Mouse (Mus musculus) lung, embryonic 14.5 days (tissue): Measurements from ENCODE around the gene Map2k3. TPM values are rescaled to one million over a fixed set of nuclear protein-coding genes. Genes with fewer than 3 reads are reported as not detected.

Source experiments
- ATAC-seq: fragments of 200-750 bp; cut with Nextera tagmentation; 2 replicates; pipeline ENCODE4 v1.8.0; 2017; ENCODE audit warnings: mild to moderate bottlenecking, moderate TSS enrichment, moderate library complexity; ENCODE audit not compliant: insufficient read depth
- DNase-seq: peaks from one replicate; pipeline ENCODE4 v3.0.0-alpha.2; 2015
- H3K27ac ChIP-seq: fragments of 300-500 bp; sonication (generic); 2 replicates; pipeline ENCODE4 v1.5.1; 2014; ENCODE audit warnings: low read depth, mild to moderate bottlenecking, moderate library complexity
- H3K27me3 ChIP-seq: fragments of 300-500 bp; sonication (generic); 2 replicates; pipeline ENCODE4 v1.6.1; 2014; ENCODE audit warnings: low read length, control low read depth; ENCODE audit not compliant: insufficient read depth
- H3K36me3 ChIP-seq: fragments of 300-500 bp; sonication (generic); 2 replicates; pipeline ENCODE4 v1.6.1; 2014; ENCODE audit warnings: control low read depth; ENCODE audit not compliant: insufficient read depth
- H3K4me1 ChIP-seq: fragments of 300-500 bp; sonication (generic); 2 replicates; pipeline ENCODE4 v1.6.1; 2014; ENCODE audit warnings: antibody characterized with exemption, control low read depth; ENCODE audit not compliant: insufficient read depth
- H3K4me2 ChIP-seq: fragments of 300-500 bp; sonication (generic); 2 replicates; pipeline ENCODE4 v1.6.1; 2014; ENCODE audit warnings: mild to moderate bottlenecking
- H3K4me3 ChIP-seq: fragments of 300-500 bp; sonication (generic); 2 replicates; pipeline ENCODE4 v1.5.1; 2014; ENCODE audit warnings: low read depth, low read length
- H3K9ac ChIP-seq: fragments of 300-500 bp; sonication (generic); 2 replicates; pipeline ENCODE4 v1.6.1; 2014
- H3K9me3 ChIP-seq: fragments of 300-500 bp; sonication (generic); 2 replicates; pipeline ENCODE4 v1.6.1; 2016; ENCODE audit warnings: low read depth, low read length, control low read depth
- CTCF ChIP-seq: IDR thresholded peaks from 2 replicates; pipeline ENCODE4 v1.5.1; 2016; ENCODE audit warnings: antibody characterized with exemption, low read depth
- WGBS: fragments of 180-500 bp; shearing (Covaris S2); extraction: QIAGEN DNeasy Blood & Tissue Kit; methylation state at CpG from one replicate; pipeline ENCODE4 v1.1.7; 2014; 5-methylcytosine and 5-hydroxymethylcytosine counted together
- polyA plus RNA-seq: library from polyadenylated mRNA; unstranded; fragments of >200 nt; fragmentation: Nextera tagmentation; extraction: Ambion mirVana; gene quantifications from 2 replicates; pipeline ENCODE4 v1.2.1, GENCODE M21; 2014

The Map2k3 gene
- polyA plus RNA-seq, 1 experiment from 2014 or later: 102 TPM

DNA sequence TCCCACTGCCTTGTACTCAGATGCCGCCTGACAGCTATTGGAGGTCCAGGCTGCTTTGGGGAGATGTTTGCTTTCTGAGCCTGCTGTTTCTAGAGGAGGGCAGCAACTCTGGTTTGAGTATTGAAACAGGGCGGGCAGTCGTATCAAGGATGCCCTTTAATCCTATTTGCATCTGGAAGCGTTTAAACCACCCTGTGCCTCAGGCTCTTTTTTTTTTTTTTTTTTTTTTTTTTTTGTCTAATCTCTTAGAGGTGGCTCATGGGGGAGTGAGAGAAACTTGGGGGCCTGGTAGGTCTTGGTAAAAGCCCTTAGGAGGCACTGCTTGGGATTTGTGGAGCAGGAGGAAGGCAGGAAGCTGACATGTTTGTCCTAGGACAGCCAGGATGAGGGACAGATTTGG is 13.2 kb downstream of the Map2k3 start:
- no peaks in the 10 kb centered on the region for H3K4me1 ChIP-seq
- no peak for DNase-seq
- H3K27me3 ChIP-seq: no peaks in the 10 kb centered on the region
- H3K9ac ChIP-seq: no peak overlapping the region
- ATAC-seq: no peak
- no peak overlapping the region for H3K4me3 ChIP-seq
- no peak overlapping the region for H3K4me2 ChIP-seq
- no peaks in the 10 kb centered on the region for H3K9me3 ChIP-seq
- peaks cover 72% of the 10 kb centered on the region for H3K36me3 ChIP-seq
- WGBS: 72% methylated on average over 4 of the region's 4 CpGs
- TF ChIP-seq CTCF: no peak
- H3K27ac ChIP-seq: no peak overlapping the region

DNA sequence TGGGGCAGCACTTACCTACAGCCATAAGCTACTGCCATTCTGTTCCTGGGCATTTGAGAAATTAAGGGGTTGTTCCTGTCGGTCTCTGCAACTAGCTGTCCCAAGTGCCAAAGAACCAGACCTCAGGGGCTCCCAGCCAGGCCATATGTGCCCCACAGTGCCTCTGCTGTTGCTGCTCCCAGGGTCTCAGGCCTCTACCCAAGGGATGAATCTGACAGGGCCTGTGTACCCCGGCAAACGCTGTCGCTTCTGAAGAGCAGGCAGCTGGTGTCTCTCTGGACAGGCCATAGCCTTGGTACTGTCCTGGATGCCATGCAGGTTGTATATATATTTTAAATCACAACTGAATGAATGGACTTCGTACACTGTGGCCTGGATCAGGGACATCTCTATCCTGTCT is 20.1 kb downstream of the Map2k3 start:
- TF ChIP-seq CTCF: no peak
- Histone ChIP-seq H3K36me3 (peaks cover 44% of the 10 kb centered on the region), H3K4me3 (no peak overlapping the region), H3K27me3 (no peaks in the 10 kb centered on the region), H3K9me3 (no peaks in the 10 kb centered on the region), H3K4me1 (no peaks in the 10 kb centered on the region), H3K9ac (no peak overlapping the region), H3K4me2 (no peak overlapping the region), H3K27ac (no peak overlapping the region)
- DNase-seq (no peak), ATAC-seq (no peak)
- WGBS: 91% methylated on average over 5 of the region's 5 CpGs

DNA sequence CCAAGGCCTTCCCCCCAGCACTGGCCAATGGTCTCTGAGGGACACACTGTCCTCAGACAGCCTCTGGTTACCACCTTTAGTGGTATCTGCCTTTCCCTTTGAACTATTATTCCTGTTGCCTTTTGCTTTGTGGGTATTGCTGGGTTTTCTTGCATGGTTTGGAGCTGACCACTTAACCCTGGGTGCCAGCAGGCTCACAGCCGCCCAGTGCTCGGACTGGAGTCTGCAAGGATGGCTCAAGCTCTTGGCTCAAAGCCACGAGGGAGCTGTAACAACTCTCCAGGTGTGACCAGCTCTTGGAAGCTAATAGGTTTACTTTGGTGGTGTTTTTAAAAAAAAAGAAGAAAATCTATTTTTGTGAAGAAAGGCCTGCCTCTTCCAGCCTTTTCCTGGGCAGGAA is 20.5 kb downstream of the Map2k3 start:
- no peaks in the 10 kb centered on the region for H3K27me3 ChIP-seq
- H3K4me3 ChIP-seq: no peak overlapping the region
- no peak overlapping the region for H3K9ac ChIP-seq
- no peak for TF ChIP-seq CTCF
- no peaks in the 10 kb centered on the region for H3K4me1 ChIP-seq
- no peaks in the 10 kb centered on the region for H3K9me3 ChIP-seq
- H3K36me3 ChIP-seq: peaks cover 39% of the 10 kb centered on the region
- DNase-seq: no peak
- no peak overlapping the region for H3K4me2 ChIP-seq
- WGBS: 88% methylated on average over 3 of the region's 3 CpGs
- H3K27ac ChIP-seq: no peak overlapping the region
- no peak for ATAC-seq

DNA sequence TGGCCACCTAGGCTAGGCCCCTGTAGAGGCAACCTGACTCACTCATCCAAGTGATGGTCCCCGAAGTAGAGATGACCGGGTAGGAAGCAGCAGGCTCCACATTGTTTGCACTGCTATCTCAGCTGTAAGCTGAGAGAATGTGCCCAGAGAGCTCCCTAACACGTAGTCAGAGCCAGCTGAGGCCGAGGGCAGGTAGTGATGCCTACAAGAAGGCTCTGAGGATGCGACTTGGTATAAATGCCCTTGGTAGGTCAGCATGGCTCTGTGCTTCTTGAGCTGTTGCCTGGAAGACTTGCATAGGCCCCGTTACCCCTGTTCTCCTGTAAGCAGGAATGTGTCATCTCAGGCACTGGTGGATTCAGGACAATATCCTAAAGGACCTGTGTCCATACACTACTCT is 21.2 kb downstream of the Map2k3 start:
- H3K4me3 ChIP-seq: no peak overlapping the region
- ATAC-seq: peak; percentile 3; the same call in 1 of the 2 replicates
- no peaks in the 10 kb centered on the region for H3K4me1 ChIP-seq
- H3K36me3 ChIP-seq: peaks cover 33% of the 10 kb centered on the region
- WGBS: 89% methylated on average over 6 of the region's 6 CpGs
- no peak overlapping the region for H3K9ac ChIP-seq
- no peak overlapping the region for H3K4me2 ChIP-seq
- no peak for DNase-seq
- no peaks in the 10 kb centered on the region for H3K9me3 ChIP-seq
- no peaks in the 10 kb centered on the region for H3K27me3 ChIP-seq
- no peak overlapping the region for H3K27ac ChIP-seq
- no peak for TF ChIP-seq CTCF

DNA sequence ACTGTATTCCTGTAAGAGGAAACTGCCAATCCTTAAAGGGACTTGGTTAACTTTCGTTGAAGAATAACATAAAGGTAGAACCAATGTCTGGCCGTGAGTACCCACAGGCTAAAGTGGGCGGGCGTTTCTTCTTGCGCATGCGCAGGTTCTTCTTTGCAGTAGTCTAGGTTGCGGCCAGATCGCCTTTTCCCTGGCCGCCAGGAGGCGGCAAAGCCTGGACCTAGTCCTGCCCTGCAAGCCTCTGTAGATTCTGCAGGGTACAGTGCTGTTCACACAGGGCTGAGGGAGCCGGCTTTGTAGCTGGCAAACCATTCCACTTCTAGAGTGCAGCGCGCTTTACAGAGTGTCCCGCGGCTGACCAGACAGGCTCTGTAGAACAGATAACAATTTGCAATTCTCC is 22.0 kb downstream of the Map2k3 start:
- H3K4me2 ChIP-seq: no peak overlapping the region
- no peaks in the 10 kb centered on the region for H3K27me3 ChIP-seq
- DNase-seq (peak; percentile 99), ATAC-seq (peak; percentile 97)
- no peaks in the 10 kb centered on the region for H3K9me3 ChIP-seq
- TF ChIP-seq CTCF: peak; percentile 91
- no peaks in the 10 kb centered on the region for H3K4me1 ChIP-seq
- 6% methylated on average over 15 of the region's 15 CpGs for WGBS
- H3K27ac ChIP-seq: 0 out of 2 replicates have a peak overlapping the region, but pooled peaks have one; percentile 10
- peaks cover 26% of the 10 kb centered on the region for H3K36me3 ChIP-seq
- no peak overlapping the region for H3K4me3 ChIP-seq
- no peak overlapping the region for H3K9ac ChIP-seq

DNA sequence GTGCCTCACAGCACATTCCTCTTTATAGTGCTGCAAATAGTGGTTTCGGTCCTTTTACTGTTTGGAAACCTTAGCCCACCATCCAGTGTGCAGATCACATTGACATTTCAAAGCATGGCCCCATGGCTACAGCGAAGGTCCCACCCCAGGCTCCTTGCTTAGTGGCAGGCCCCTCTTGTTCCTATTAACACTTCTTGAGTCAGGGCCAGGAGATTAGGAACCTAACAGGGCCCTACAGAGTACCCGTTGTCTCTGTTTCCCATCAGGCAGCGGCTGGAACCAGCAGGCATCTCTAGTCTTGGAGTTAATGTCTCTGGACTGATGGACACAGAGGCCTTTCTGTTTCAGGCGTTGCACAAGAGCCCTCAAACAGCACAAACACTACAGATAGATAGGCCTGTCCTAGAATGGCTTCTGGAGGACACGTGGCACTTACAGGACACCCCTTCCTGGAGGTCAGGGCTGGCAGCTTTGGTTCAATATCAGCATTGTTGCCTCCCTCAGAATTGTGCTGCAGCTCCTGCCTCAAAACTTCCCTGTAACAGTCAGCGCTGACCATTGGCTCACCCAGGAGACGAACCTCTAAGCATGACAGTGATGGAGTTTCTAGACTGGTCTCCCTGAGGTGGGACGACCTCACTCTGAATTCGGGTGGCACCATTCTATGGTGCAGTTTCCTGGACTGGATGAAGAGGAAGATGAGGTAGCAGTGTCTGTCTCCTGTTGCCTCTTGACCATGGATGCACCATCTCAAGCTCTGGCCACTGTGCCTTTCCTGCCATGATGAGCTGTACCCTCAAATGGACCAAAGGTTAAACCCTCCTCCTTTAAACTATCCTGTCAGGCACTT is 22.6 kb downstream of the Map2k3 start:
- H3K4me1 ChIP-seq: no peaks in the 10 kb centered on the region
- H3K36me3 ChIP-seq: peaks cover 22% of the 10 kb centered on the region
- 0 out of 2 replicates have a peak overlapping the region, but pooled peaks have one; percentile 10 for H3K27ac ChIP-seq
- DNase-seq (no peak), ATAC-seq (no peak; the same call in 1 of the 2 replicates)
- H3K9ac ChIP-seq: no peak overlapping the region
- H3K27me3 ChIP-seq: no peaks in the 10 kb centered on the region
- no peak for TF ChIP-seq CTCF
- no peak overlapping the region for H3K4me3 ChIP-seq
- H3K4me2 ChIP-seq: no peak overlapping the region
- WGBS: 67% methylated on average over 10 of the region's 10 CpGs
- H3K9me3 ChIP-seq: no peaks in the 10 kb centered on the region

DNA sequence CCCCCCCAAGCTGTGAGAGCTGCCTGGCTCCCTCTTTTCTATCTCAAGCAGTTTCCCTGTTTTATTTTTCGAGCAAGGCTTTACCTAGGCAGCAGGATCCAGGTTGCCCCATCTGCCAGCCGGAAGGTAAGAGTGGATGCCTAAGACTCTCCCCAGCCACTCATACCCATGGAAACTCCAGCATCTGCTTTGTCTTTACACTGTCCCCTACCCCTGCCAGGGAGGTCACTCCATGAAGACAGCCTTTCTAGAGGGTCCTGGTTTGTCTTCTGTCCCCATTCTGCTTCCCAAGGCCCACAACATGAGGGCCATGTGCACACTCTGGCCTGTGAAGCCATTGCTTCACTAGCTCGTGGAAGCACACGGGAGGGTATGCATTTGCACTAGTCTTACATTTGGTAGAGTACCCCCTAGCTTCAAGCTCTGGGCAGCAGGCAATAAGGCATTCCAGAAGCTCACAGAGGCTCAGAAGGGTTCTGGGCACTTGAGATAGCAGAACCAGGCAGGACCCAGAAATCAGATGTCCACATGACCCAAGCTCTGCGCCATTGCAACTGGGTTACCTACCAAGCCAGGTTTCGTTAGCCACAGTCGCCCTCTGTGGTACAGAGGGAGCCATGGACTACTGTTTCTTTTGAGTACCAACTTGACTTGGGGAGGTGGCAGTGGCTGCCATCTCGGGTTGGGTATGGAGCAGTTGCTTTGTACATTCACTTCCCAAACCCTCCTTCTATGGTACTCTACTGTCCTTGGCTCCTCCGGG is 24.0 kb downstream of the Map2k3 start:
- no peaks in the 10 kb centered on the region for H3K27me3 ChIP-seq
- H3K4me1 ChIP-seq: no peaks in the 10 kb centered on the region
- no peak overlapping the region for H3K4me2 ChIP-seq
- no peak overlapping the region for H3K9ac ChIP-seq
- H3K36me3 ChIP-seq: peaks cover 17% of the 10 kb centered on the region
- DNase-seq (no peak), ATAC-seq (no peak)
- WGBS: 79% methylated on average over 9 of the region's 9 CpGs
- no peak overlapping the region for H3K4me3 ChIP-seq
- TF ChIP-seq CTCF: no peak
- H3K27ac ChIP-seq: no peak overlapping the region
- H3K9me3 ChIP-seq: no peaks in the 10 kb centered on the region
